Mouse (Mus musculus) adrenal gland, adult 18-20 months (tissue): Measurements from ENCODE around the gene Zbed4. TPM values are rescaled to one million over a fixed set of nuclear protein-coding genes. Genes with fewer than 3 reads are reported as not detected.
A peak's percentile ranks its signal among the peaks of the same experiment; 100 is the strongest.
"Not testable (repeated sequence)": the region's sequence is repeated elsewhere in the genome, so short reads cannot be mapped to it uniquely, and the experiment has no call there.

Source experiments
- DNase-seq, 2 experiments: peaks; one replicate each; pipeline ENCODE4 v3.0.0; 2021 to 2022; ENCODE audit warnings: low spot score in 2 of 2
- total RNA-seq, 2 experiments: library from RNA; stranded (reverse); gene quantifications; 1 replicate in 1 of 2; 2 replicates in 1 of 2; pipeline ENCODE4 v1.2.3; 2021

Gene Zbed4
- total RNA-seq, 2 experiments from 2014 or later: 10.9 to 11.1 TPM

GRCm38 (mm10) chr15:88733834-88734571 is 17.5 kb upstream of the Zbed4 start, which contains the start of gene Brd1:
Brd1 (minus strand) TSS chr15:88734233.
- peak; percentile 86 to 89 for DNase-seq

GRCm38 (mm10) chr15:88736166-88736565 is 15.3 kb upstream of the Zbed4 start:
- DNase-seq: no peak

DNA sequence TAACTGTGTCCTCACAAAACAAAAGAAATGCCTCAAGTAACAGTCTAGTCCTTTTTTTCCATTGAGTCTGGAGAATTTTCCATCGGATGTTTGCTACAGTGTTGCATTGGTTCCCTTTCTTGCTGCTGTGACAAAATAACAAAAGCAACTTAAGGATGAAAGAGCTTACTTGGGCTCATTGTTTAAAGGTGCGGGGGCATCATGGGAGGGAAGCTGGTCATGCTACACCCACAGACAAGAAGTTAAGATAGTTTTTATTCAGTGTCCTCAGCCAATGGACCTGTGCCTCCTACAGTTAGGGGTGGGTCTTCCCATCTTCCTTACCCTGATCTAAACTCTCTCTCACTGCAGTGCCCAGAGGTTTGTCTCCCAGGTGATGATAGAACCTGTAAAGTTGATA is 13.0 kb upstream of the Zbed4 start:
- DNase-seq: no peak

GRCm38 (mm10) chr15:88741366-88741765 is 10.1 kb upstream of the Zbed4 start:
- DNase-seq: no peak

DNA sequence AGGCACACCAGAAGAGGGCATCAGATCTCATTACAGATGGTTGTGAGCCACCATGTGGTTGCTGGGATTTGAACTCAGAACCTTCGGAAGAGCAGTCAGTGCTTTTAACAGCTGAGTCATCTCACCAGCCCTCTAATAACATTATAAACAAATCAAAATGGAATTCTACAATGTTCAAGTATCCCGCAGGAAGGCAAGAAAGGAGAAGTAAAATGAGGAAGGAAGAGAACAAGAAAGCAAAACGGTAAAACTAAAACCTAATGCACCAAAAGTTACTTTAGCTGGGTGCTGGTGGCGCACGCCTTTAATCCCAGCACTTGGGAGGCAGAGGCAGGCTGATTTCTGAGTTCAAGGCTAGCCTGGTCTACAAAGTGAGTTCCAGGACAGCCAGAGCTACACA is 8.1 kb upstream of the Zbed4 start:
- not testable (repeated sequence) for DNase-seq

- no peak for DNase-seq
Observed at GRCm38 (mm10) chr15:88745347-88745746, 6.1 kb upstream of the Zbed4 start.

- no peak for DNase-seq
Observed at GRCm38 (mm10) chr15:88745926-88746325, 5.5 kb upstream of the Zbed4 start.

GRCm38 (mm10) chr15:88749617-88750016 is 1.8 kb upstream of the Zbed4 start:
- not testable (repeated sequence) for DNase-seq

- DNase-seq: no peak
Observed at GRCm38 (mm10) chr15:88750032-88750431, 1.4 kb upstream of the Zbed4 start.

- DNase-seq: peak; percentile 95 to 98
Observed at GRCm38 (mm10) chr15:88750677-88751563, 540 bp upstream of the Zbed4 start.

DNA sequence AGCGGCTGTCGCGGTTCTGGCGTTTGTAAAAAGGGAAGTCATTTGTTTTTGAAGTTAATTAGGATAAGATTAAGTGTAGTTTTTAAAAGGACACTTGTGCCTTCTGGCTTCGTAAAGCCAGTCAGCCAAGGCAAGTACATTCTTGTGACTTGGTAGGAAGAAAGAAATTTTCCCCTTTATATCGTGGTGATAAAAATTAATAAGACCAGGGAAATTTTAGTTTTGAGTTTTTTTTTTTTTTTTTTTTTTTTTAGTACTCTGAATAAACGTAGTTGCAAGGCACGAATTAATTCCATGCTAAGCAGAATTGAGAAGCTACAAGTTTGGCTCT is 908 bp downstream of the Zbed4 start:
- DNase-seq: no peak

DNA sequence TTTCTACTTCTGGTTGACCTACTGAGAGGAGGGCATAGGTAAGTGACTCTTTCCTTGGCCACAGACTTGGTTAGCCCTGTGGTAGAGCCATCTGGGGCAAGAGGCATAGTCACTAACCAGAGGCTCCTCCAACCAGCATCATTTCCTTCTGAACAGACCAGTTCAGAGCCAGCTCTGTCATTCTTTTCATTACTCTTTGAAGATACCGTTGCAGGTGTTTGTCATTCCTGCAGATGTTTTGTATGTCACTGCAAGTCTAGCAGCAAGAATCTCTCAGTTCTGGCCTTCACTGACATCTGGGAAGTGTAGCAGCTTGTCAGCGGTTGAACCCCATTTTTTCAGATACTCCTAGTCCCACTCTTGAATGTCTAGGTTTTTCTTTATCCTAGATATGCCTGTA is 3.4 kb downstream of the Zbed4 start:
- no peak for DNase-seq

GRCm38 (mm10) chr15:88755761-88756160 is 4.3 kb downstream of the Zbed4 start:
- no peak for DNase-seq

- no peak for DNase-seq
Observed at GRCm38 (mm10) chr15:88758061-88758460, 6.6 kb downstream of the Zbed4 start.

DNA sequence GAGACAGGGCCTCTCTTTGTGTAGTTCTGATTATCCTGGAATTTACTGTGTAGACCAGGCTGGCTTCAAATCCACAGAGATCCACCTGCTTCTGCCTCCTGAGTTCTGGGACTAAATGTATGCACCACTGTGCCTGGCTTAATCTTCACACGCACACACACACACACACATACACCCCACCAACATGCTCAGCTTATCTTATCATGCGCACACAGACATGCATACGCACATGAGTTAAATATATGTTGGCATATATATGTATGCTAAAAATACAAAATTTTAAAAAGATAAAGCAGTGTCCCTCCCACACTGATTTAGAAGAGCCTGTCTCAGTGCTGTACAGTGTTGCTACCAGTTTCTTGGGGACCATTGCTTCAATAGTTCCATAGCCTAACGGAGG is 10.1 kb downstream of the Zbed4 start:
- no peak for DNase-seq

GRCm38 (mm10) chr15:88766139-88766538 is 14.7 kb downstream of the Zbed4 start:
- not testable (repeated sequence) for DNase-seq

DNA sequence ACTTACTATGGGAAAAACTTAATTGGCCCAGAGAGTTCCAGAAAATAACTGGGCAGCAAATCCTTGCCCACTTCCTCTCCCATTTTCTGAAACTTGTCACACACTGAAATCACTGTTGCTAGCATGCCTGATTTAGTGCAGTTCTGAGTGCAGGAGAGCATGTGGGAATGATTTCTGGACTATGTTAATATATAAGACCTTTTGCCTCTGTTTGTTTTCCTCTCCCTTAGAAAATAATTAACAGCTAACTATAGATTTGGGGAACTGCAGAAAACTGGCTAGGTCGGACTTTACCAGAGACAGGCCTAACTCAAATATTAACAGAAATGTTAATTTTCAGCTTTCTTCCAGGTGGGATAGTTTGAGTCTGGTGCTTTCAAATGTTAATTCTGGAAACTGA is 17.1 kb downstream of the Zbed4 start:
- DNase-seq: no peak

- DNase-seq: not testable (repeated sequence)
Observed at GRCm38 (mm10) chr15:88774630-88775029, 23.2 kb downstream of the Zbed4 start.

DNA sequence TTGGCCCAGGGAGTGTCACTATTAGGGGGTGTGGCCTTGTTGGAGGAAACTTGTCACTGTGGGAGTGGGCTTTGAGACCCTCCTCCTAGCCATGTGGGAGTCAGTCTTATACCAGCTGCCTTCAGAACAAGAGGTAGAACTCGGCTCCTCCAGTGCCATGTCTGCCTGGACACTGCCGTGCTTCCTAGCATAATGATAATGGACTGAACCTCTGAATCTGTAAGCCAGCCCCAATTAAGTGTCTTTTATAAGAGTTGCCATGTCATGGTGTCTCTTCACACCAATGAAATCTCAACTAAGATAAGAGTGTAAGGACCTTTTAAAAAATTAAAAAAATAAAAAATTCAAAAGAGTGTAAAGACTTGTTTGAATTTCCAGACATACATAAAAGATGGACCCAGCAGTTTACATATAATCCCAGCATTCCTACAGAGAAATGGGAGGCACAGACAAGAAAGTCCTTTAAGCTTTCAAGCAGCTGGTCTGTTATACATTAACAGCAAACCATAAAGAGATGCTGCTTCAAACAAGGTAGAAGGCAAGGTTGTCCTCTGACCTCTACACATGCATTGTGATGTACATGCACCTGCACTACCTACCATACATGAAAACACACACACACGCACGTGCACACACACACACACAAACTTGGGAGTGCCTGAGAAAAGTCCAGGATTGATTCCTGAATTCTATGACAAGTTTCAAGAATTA is 40.8 kb downstream of the Zbed4 start:
- no peak for DNase-seq

DNA sequence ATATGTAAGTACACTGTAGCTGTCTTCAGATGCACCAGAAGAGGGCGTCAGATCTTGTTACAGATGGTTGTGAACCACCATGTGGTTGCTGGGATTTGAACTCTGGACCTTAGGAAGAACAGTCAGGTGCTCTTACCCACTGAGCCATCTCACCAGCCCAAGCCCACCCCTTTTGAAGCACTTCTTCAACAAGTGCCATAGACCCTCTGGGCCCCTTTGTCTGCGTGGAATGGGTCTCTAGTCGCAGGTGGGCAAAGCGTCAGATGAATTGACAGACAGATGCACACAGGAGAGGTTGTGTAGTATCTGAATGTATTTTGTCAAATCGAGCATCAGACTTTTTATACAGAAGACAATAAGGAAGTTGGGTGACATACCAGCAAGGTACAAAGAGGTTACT is 43.3 kb downstream of the Zbed4 start:
- DNase-seq: not testable (repeated sequence)

DNA sequence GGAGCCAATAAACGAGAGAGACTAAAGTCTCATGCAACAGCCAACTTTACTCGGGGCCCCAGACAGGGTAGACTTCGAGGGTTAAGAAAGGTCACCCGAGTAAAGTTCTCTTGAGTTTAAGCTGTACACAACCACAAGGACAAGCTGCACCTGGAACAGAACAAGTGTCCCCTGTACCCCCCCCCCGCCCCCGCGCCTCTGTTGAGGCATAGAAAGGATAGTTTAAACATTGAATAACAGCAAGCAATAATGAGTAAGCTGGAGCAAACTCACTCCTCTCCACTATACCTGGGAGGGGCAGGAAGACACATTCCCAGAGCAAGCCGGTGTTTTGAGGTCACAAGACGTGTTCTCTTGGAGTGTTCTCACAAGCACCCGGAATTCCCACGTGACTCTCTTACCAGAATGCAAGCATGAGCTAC is 48.5 kb downstream of the Zbed4 start:
- DNase-seq: no peak

GRCm38 (mm10) chr15:88800921-88801354 is 49.5 kb downstream of the Zbed4 start:
- no peak for DNase-seq
